18 mouse cellular contexts compared by ENCODE assay signal in the genomic region with DNA sequence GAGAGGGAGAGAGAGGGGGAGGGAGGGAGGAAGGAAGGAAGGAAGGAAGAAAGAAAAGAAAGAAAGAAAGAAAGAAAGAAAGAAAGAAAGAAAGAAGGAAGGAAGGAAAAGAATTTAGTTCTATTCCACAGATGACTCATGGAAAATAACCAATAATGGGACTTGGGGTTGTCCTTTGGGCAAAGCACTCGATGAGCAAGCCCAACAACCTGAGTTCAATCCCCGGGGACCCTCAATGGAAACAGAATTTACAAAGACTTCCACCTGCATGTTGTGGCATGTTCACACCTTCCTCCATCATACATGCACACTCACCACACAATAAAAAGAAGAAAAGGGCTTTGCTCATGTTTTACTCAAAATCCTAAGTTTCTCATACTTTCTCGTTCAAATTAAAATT. TPM values are rescaled to one million over a fixed set of nuclear protein-coding genes. Genes with fewer than 3 reads are reported as not detected.
"Had no signal": no experiment of that assay in that cellular context is flagged by ENCODE, and none has a peak within 500 bp of the region (broad histone marks: within the 10 kb centered on the region; RNA-seq: fewer than 3 reads in every experiment).

No protein-coding gene starts in this region.

- H3K9me3 ChIP-seq: neural tube, embryonic 12.5 days; neural tube, embryonic 13.5 days; neural tube, embryonic 15.5 days; stomach, embryonic 15.5 days had no signal

- H3K4me2 ChIP-seq: neural tube, embryonic 12.5 days; neural tube, embryonic 13.5 days; neural tube, embryonic 15.5 days; stomach, embryonic 15.5 days had no signal

- H3K27me3 ChIP-seq: neural tube, embryonic 12.5 days; neural tube, embryonic 13.5 days; neural tube, embryonic 15.5 days; stomach, embryonic 15.5 days had no signal

- H3K4me3 ChIP-seq: neural tube, embryonic 12.5 days; neural tube, embryonic 13.5 days; neural tube, embryonic 15.5 days; stomach, embryonic 15.5 days had no signal

- H3K36me3 ChIP-seq: neural tube, embryonic 12.5 days; neural tube, embryonic 13.5 days; neural tube, embryonic 15.5 days; stomach, embryonic 15.5 days had no signal

- DNase-seq: retina, postnatal 1 day; right cerebral cortex, adult 18-20 months; right cerebral cortex, postnatal 14 days; right cerebral cortex, postnatal 25 days; right cerebral cortex, postnatal 4 days; spleen, adult 18-20 months; thymus, adult 18-20 months; thymus, adult 2 months; thymus, postnatal 14 days; thymus, postnatal 25 days; thymus, postnatal 36 days; thymus, postnatal 4 days had no signal

- H3K4me1 ChIP-seq: neural tube, embryonic 12.5 days; neural tube, embryonic 13.5 days; neural tube, embryonic 15.5 days; stomach, embryonic 15.5 days had no signal

- H3K9ac ChIP-seq: neural tube, embryonic 12.5 days; neural tube, embryonic 13.5 days; neural tube, embryonic 15.5 days; stomach, embryonic 15.5 days had no signal

- H3K27ac ChIP-seq: neural tube, embryonic 12.5 days; neural tube, embryonic 13.5 days; neural tube, embryonic 15.5 days; stomach, embryonic 15.5 days; stomach, postnatal 0 days had no signal

RNA-seq across cellular contexts. Expression of a gene that starts 22.4 kb away (rescaled TPM):
- polyA plus RNA-seq: neural tube, embryonic 13.5 days; stomach, embryonic 14.5 days had no signal
